15 mouse cellular contexts compared by ENCODE assay signal in genomic region chr13:26080814-26081213, GRCm38 (mm10).
A peak's percentile ranks its signal among the peaks of the same experiment; 100 is the strongest.
DNase-seq lines count a peak whose midpoint lies in the region; ATAC-seq lines count a peak whose summit lies in the region.
"Had no signal": no experiment of that assay in that cellular context is flagged by ENCODE, and none has a peak within 500 bp of the region (broad histone marks: within the 10 kb centered on the region; RNA-seq: fewer than 3 reads in every experiment).

No protein-coding gene starts in this region.

- H3K36me3 ChIP-seq in forebrain, embryonic 14.5 days (ENCODE audit: control insufficient read depth, insufficient read depth, low read length) = no peaks in the 10 kb centered on the region
- H3K36me3 ChIP-seq in limb, embryonic 13.5 days = no peaks in the 10 kb centered on the region
- H3K36me3 ChIP-seq: G1E; lung, embryonic 15.5 days had no signal

- H3K27ac ChIP-seq in forebrain, embryonic 14.5 days (ENCODE audit: low read depth, low read length) = peak overlapping the region; percentile 39; the same call in 1 of the 2 replicates
- H3K27ac ChIP-seq in limb, embryonic 13.5 days = peak overlapping the region; percentile 61; the same call in 1 of the 2 replicates
- H3K27ac ChIP-seq: lung, embryonic 15.5 days had no signal

- H3K4me1 ChIP-seq in forebrain, embryonic 14.5 days (ENCODE audit: control insufficient read depth, insufficient read depth, low read length) = no peaks in the 10 kb centered on the region
- H3K4me1 ChIP-seq in limb, embryonic 13.5 days = peaks cover 17% of the 10 kb centered on the region
- H3K4me1 ChIP-seq: lung, embryonic 15.5 days had no signal

- no peak overlapping the region for H3K4me2 ChIP-seq in forebrain, embryonic 14.5 days (ENCODE audit: low read length)
- no peak overlapping the region for H3K4me2 ChIP-seq in limb, embryonic 13.5 days (replicated peaks)
- H3K4me2 ChIP-seq: lung, embryonic 15.5 days had no signal

- no peaks in the 10 kb centered on the region for H3K9me3 ChIP-seq in forebrain, embryonic 14.5 days (replicated peaks; ENCODE audit: control insufficient read depth, low read length)
- no peaks in the 10 kb centered on the region for H3K9me3 ChIP-seq in limb, embryonic 13.5 days
- H3K9me3 ChIP-seq: G1E; lung, embryonic 15.5 days had no signal

- 0 out of 2 replicates have a peak, but pooled peaks have one; percentile 50 for ATAC-seq in forebrain, embryonic 14.5 days
- no peak for ATAC-seq in limb, embryonic 13.5 days (ENCODE audit: low FRiP score, low read depth)

- no peaks in the 10 kb centered on the region for H3K27me3 ChIP-seq in forebrain, embryonic 14.5 days (replicated peaks; ENCODE audit: control insufficient read depth, insufficient read depth, low read length)
- H3K27me3 ChIP-seq in limb, embryonic 13.5 days = no peaks in the 10 kb centered on the region
- H3K27me3 ChIP-seq: lung, embryonic 15.5 days had no signal

- H3K4me3 ChIP-seq in forebrain, embryonic 14.5 days (ENCODE audit: low read depth, low read length) = no peak overlapping the region
- no peak overlapping the region for H3K4me3 ChIP-seq in limb, embryonic 13.5 days
- H3K4me3 ChIP-seq: lung, embryonic 15.5 days had no signal

- peak; percentile 16 for DNase-seq in layer of hippocampus, adult 9-11 months
- no peak for DNase-seq in layer of hippocampus, adult 9-10 months (ENCODE audit: low spot score)
- peak; percentile 41 for DNase-seq in forebrain, embryonic 14.5 days (ENCODE audit: low spot score)
- peak; percentile 14 for DNase-seq in retina, postnatal 1 day
- no peak for DNase-seq in adrenal gland, adult (ENCODE audit: inconsistent age in 2 of 2, low spot score in 1 of 2)
- no peak for DNase-seq in lung, postnatal 14 days
- no peak for DNase-seq in adrenal gland, postnatal 10 days
- DNase-seq: B cell, adult 2 months; cerebellum, adult 9-11 months; gastrocnemius, postnatal 10 days; kidney, postnatal 4 days; spleen, adult 18-20 months had no signal

- no peak overlapping the region for H3K9ac ChIP-seq in forebrain, embryonic 14.5 days (ENCODE audit: low read length)
- H3K9ac ChIP-seq in limb, embryonic 13.5 days = no peak overlapping the region
- H3K9ac ChIP-seq: lung, embryonic 15.5 days had no signal

- 38% methylated on average over 2 of the region's 2 CpGs for WGBS in forebrain, embryonic 14.5 days
- WGBS in limb, embryonic 13.5 days = 31% methylated on average over 2 of the region's 2 CpGs

Comparison
In these comparisons a context has a peak if more than half of its experiments do, and no peak if none do; other contexts are left out.
1. DNase-seq: peak in layer of hippocampus, adult 9-11 months (single experiment), forebrain, embryonic 14.5 days (single experiment) and retina, postnatal 1 day (single experiment); none in layer of hippocampus, adult 9-10 months (single experiment), adrenal gland, adult (0 of 2), lung, postnatal 14 days (single experiment) and adrenal gland, postnatal 10 days (single experiment).